Mouse (Mus musculus) layer of hippocampus, adult 8-10 months (tissue): Measurements from ENCODE around the gene Tmc8. TPM values are rescaled to one million over a fixed set of nuclear protein-coding genes. Genes with fewer than 3 reads are reported as not detected.
"Not testable (repeated sequence)": the region's sequence is repeated elsewhere in the genome, so short reads cannot be mapped to it uniquely, and the experiment has no call there.

Source experiments
- DNase-seq, 2 experiments: peaks; one replicate each; pipeline ENCODE4 v3.0.0; 2022; ENCODE audit warnings: low spot score in 2 of 2
- total RNA-seq, 4 experiments: library from RNA; stranded (reverse); gene quantifications; 2 replicates each; pipeline ENCODE4 v1.2.4; 2022

Gene Tmc8
- total RNA-seq, 4 experiments from 2014 or later = 0.52 to 1.5 (median 0.85) TPM

- DNase-seq = no peak
Measured at GRCm38 (mm10) chr11:117772352-117772751, 9.5 kb upstream of the Tmc8 start.

GRCm38 (mm10) chr11:117774925-117775324 lies 7.0 kb upstream of the Tmc8 start:
- no peak for DNase-seq

- no peak for DNase-seq
Measured at GRCm38 (mm10) chr11:117775540-117775939, 6.3 kb upstream of the Tmc8 start.

GRCm38 (mm10) chr11:117776085-117776792 lies 5.6 kb upstream of the Tmc8 start:
- no peak for DNase-seq

- no peak for DNase-seq
Measured at GRCm38 (mm10) chr11:117777111-117777510, 4.8 kb upstream of the Tmc8 start.

GRCm38 (mm10) chr11:117778031-117778430 lies 3.8 kb upstream of the Tmc8 start:
- DNase-seq = no peak

- no peak for DNase-seq
Measured at GRCm38 (mm10) chr11:117778851-117779433, 2.9 kb upstream of the Tmc8 start.

GRCm38 (mm10) chr11:117779434-117780198 lies 2.3 kb upstream of the Tmc8 start:
- peak; percentile 51 to 70 for DNase-seq

GRCm38 (mm10) chr11:117780199-117780515 lies 1.7 kb upstream of the Tmc8 start:
- DNase-seq = no peak

- DNase-seq = peak; percentile 36 to 46
Measured at GRCm38 (mm10) chr11:117780582-117781111, 1.2 kb upstream of the Tmc8 start.

GRCm38 (mm10) chr11:117781199-117781821 lies 566 bp upstream of the Tmc8 start:
- peak in 1 of 2 experiments; percentile 22 for DNase-seq

GRCm38 (mm10) chr11:117782705-117783034 lies 794 bp downstream of the Tmc8 start:
- no peak for DNase-seq

GRCm38 (mm10) chr11:117783089-117783488 lies 1.2 kb downstream of the Tmc8 start:
- peak; percentile 23 to 49 for DNase-seq

- peak in 1 of 2 experiments; percentile 7 for DNase-seq
Measured at GRCm38 (mm10) chr11:117783683-117784309, 1.9 kb downstream of the Tmc8 start.

GRCm38 (mm10) chr11:117786294-117786693 lies 4.4 kb downstream of the Tmc8 start:
- DNase-seq = peak; percentile 45 to 67

GRCm38 (mm10) chr11:117788481-117788880 lies 6.6 kb downstream of the Tmc8 start:
- not testable (repeated sequence) for DNase-seq

GRCm38 (mm10) chr11:117790286-117790685 lies 8.4 kb downstream of the Tmc8 start:
- DNase-seq = peak in 1 of 2 experiments; percentile 62

GRCm38 (mm10) chr11:117790703-117791440 lies 9.0 kb downstream of the Tmc8 start:
- DNase-seq = no peak

- no peak for DNase-seq
Measured at GRCm38 (mm10) chr11:117791441-117791761, 9.5 kb downstream of the Tmc8 start.

- DNase-seq = no peak
Measured at GRCm38 (mm10) chr11:117792281-117792888, 10.5 kb downstream of the Tmc8 start.
